Mouse (Mus musculus) adrenal gland, adult 18-20 months (tissue): ENCODE data around the gene Pik3cg. TPM values are rescaled to one million over a fixed set of nuclear protein-coding genes. Genes with fewer than 3 reads are reported as not detected.
"Not testable (repeated sequence)": the region's sequence is repeated elsewhere in the genome, so short reads cannot be mapped to it uniquely, and the experiment has no call there.

ENCODE experiments used
- DNase-seq, 2 experiments: peaks; one replicate each; pipeline ENCODE4 v3.0.0; 2021 to 2022; ENCODE audit warnings: low spot score in 2 of 2
- long read RNA-seq, 2 experiments: library from polyadenylated mRNA; stranded (forward); transcript quantifications; one replicate each; pipeline ENCODE4 v2.0.0; 2021
- total RNA-seq, 2 experiments: library from RNA; stranded (reverse); gene quantifications; 1 replicate in 1 of 2; 2 replicates in 1 of 2; pipeline ENCODE4 v1.2.3; 2021

Pik3cg gene
- total RNA-seq = 1 to 10 TPM; 1.5 to 2.2 TPM
- long read RNA-seq, experiment 1 = 0 reads
- long read RNA-seq, experiment 2 = 0 reads

DNA sequence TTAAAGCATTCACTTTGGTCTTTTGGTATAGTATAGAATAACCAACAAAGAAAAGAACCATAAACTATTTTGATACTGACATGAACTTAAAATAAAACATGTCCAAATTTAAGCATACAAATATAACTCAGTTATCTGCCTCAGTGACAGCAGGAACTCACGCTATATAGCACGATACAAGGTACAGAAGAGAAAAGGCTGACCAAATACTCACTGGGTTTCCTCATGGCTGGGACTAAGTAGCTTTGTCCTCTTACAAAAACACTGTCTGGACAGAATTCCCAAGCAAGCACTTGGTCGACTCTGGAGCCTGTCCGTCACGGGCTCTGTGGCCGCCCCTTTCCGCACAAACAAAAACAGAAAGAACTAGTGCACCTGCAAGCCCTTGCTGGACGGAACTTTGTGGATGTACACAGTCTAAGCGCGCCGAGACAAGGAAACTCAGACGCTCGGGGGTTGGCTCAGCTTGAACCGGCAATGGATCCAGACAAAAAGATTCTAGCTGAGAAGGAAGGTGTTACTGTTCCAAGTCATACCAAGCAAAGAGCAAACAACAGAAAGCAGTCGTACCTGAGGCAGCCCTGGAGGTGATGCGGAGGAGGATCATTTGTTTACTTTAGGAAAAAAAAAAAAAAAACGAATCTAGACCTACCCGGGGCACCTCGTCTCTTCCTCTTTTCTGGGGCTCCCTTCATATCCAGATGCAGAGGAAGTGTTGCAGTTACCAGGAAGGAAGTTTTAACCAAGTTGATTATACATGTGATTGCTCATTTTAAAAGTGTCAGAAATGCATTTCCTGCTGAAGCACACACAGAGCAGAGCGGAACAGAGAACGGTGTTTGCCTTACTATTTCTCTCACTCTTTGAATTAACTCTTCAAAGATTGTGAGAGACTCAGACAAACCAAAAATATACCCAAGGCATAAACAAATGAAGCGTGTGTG, at the start of gene Pik3cg:
Pik3cg (minus strand) TSS at position 712 of the 944 bp plus-strand sequence.
- no peak for DNase-seq

DNA sequence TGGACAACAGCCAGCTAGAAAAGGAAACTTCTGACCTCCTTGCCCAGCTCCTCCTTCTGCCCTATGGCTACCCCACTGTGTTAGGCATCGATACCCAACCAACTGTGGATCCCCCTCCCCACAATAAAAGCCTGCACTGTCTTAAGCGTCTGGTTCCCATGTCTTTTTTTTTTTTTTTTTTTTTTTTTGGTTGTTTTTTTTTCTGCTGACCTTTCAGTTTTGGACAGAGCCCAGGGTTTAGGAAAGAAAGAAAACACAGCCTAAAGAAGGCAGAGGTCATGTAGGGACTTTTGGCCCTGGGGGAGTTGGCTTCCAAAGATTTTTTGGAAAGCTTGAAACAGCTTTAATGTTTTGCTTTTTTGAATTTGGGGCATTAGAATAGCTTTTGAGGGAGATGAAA, 40.0 kb upstream of the Pik3cg start:
- DNase-seq = no peak

DNA sequence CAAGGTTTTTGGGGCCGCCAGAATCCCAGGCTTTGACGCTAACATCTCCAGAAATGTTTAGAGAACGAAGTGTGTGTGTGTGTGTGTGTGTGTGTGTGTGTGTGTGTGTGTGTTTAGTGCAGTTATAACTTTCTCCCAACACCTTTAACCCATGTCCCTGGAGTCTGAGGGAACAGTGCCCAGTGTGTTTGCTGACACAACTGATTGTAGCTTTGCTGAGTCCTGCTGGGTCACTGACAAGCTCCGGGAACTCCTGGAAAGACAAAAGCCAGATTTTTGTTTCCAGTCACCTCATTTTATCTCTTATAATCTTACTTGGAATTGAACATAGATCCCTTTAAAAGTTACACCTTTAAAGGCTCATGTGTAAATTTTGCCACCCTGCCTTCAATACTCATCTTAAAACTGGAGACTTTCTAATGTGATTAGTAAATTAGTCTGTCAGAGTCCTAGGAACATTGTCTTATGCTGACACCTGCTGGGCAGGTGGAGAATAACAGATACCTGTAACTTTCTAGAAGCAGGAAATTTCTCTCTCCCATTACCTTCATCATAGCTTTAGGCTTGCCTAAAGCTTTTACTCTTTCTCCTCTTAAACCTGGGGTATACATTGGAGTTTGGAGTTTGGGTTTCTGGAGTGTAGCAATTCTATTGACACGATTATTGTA, 37.2 kb upstream of the Pik3cg start:
- peak; percentile 25 to 38 for DNase-seq

DNA sequence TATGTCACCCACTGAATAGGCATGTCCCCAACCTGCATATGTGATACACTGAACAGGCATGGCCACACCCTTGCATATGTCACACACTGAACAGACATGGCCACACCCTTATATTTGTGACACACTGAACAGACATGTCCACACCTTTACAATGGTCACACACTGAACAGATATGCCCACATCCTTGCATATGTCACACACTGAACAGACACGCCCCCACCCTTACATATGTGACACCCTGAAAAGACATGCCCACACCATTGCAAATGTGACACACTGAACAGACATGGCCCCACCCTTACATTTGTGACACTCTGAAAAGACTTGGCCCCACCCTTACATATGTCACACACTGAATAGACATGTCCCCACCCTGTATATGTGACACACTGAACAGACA, 35.1 kb upstream of the Pik3cg start:
- DNase-seq = no peak

DNA sequence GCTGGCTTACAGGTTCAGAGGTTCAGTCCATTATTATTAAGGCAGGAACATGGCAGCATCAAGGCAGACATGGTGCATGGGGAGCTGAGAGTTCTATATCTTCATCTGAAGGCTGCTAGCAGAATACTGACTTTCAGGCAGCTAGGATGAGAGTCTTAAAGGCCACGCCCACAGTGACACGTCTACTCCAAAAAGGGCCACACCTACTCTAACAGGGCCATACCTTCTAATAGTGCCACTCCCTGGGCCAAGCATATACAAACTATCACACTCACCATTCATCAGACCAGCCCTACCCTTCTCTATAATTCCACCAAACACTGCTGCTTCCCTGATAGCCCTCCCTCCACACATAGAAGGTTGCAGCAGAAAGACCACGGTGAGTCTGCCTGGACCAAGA, 30.7 kb upstream of the Pik3cg start:
- not testable (repeated sequence) for DNase-seq

DNA sequence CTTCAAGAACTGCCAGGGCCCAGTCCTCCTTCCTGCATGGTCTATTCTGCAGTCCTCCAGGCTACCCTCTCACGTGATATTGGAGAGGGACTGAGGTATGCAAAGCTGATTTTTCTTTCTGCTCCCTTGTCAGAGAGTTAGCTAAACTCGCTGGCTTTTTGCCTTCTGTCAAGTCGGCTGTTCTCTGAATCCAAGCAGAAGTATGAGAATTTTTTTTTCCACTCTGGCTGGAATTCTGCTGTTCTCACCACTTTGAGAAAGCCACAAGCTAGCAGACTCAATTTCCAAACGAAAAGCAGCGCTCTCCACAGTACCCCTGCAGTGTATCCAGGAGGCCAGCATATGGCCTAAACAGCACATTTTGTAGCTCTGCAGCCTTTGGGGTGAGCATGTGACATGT, 30.0 kb upstream of the Pik3cg start:
- no peak for DNase-seq

DNA sequence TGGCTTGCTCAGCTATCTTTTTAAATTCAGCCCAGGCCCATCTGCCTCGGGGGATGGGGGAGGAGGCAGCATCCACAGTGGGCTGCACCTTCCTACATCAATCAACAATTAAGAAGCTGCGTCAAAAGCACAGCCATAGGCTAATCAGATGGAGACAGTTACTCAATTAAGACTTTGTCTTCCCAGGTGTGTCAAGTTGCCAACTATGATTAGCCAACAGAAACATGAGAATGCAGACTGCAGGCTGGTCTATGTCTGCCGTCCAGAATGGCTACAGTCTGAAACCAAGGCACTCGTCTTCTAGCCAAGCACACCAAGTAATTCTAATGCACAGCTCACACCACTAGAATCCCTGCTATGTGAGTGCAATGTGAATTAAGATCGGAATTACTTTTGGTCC, 29.4 kb upstream of the Pik3cg start:
- DNase-seq = no peak

DNA sequence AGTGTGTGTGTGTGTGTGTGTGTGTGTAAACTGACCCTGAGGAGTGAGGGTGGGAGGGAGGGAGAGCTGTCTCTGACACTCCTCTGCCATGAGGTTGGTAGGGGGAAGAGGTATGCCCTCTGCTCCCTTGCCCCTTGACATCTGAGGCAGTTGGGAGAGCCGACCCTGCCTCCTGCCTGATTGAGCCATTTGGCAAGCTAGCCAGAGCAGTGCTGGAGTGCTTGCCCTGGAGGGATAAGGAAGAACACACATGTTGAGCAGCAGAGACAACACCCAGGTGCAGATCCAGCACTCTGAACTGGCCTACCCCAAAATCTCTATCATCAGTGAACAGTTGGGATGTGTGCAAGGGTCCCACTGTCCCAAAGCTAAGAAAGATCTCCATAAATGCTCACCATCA, 28.7 kb upstream of the Pik3cg start:
- DNase-seq = no peak

DNA sequence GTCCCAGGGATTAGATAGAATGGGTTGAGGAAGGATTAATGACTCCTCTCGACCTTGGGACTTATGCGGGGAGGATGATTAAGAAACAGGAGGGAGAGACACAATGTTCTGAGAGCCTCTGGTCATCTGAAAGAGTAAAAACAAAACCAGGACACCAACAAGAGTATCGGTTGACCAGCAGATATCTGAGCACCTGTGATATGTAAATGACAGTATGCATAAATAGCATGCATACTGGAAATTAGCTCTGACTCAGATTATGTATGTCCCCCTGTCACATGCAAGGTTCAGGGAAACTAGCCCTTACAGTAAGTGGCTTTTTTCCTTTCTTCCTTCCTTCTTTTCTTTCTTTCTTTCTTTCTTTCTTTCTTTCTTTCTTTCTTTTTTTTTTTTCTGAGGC, 28.0 kb upstream of the Pik3cg start:
- DNase-seq = no peak

DNA sequence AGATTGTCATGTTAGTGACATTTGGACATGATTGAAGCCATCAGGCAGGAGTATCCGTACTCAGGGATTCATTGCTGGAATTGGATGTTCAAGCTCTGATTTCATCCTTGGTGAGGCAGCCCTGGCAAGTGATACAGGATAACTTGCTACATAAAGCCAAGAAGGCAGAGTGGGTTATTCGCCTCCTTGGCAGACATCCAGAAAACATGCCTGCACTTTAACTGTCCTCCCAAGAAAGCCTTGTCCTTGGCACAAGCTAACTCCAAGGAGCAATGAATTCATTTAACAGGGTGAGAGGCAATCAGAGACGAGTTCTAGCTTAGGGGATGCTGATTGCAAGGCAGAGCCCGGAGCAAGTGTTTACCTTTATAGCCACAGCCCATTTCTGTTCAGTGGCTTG, 25.4 kb upstream of the Pik3cg start:
- DNase-seq = no peak

DNA sequence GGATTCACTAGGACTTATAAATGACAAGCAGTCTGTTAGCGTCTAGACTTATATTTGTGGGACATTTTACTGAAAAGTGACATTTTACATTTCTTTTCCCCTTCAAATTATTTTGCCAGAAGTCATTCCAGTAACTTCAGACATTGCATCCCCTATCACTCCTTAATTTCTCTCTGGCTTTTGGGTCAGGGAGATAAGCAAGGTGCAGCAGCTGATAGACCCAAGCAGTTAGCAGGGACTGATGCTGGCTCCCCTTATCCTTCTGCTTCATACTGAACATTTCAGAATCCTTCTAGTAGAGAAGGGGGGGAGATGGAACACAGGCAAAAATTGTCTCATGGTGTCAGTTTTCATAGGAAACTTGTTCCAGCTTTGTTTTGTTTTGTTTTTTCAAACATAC, 22.9 kb upstream of the Pik3cg start:
- no peak for DNase-seq

DNA sequence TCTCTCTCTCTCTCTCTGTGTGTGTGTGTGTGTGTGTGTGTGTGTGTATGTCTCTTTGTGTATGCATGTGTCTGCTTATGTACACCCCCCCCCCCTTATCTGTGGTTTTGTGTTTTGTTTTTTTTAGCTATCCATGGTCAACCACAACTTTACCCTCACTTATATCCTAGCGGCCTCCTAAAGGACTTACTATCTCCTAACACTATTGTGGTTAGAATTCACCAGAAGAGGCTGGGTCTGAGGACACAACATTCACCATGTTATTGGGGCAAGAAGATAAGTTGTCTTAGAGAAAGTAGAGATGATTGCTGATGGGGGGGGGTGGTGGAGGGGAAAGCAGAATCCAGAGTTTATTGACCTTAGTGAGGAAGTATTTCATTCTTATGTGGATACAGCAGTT, 15.2 kb upstream of the Pik3cg start:
- no peak for DNase-seq

DNA sequence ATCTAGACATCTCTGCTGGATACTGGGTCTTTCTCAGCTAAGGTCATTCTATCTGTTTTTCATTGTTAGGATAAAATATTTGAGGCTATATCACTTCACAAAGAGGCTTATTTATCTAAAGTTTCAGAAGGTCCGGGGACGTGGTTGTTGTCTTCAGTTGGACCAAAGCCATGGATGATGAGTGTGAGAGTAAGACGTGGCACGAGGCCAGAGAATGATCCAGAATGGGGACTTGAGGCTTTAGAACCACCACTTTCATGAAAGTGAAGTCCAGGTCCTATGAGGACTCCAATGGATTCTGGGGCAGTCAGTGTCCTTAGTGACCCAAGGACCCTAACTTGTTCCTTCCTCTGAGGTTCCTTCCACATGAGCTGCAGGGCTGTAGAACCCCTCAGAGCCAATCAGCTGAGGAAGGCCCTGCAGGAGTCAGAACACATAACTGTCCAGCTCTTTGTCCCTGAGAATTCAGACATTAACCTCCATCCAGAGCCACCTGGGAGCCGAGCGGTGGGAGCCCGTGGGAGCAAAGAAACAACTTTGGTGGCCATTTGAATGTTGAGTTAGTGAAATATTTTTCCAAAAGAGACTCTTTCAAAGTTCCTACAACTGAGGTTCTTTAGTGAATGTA, 14.4 kb upstream of the Pik3cg start:
- DNase-seq = no peak

DNA sequence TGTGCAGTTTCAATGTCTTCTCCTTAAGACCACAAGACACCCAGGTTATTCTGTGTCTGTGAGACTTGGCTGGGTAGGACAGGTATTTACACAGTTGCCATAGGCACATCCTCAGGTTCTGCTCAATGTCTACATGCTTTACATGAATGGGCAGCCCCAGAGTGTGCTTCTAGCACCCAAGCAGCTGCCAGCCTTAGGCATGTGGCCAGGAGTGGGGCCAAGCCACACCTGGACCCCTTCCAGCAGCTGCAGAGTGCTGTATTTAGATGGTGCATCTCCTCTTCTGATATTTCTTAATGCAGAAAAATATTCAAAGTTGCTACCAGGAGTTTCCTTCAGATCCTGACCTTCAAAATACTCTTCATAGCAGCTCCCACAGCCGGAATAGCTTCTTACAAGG, 11.9 kb upstream of the Pik3cg start:
- no peak for DNase-seq

DNA sequence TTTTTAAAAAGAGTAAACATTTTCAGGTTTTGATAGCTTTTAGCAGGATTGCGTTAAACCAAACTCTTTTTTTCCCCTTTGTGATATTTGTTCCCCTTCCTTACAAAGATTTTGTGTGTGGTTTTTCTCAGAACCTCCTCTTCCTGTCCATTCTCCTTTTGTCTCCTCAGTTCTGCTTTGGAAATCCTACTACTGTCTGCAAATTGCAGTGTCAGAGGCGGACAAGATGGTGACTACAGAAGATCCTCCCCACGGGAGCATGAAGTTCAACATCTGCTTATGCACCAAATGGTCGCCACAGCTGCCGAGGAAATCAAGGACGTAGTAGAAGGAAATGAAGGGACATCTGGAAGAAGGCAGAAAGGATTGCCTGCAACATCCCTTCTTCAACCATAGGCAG, 6.7 kb upstream of the Pik3cg start:
- no peak for DNase-seq

DNA sequence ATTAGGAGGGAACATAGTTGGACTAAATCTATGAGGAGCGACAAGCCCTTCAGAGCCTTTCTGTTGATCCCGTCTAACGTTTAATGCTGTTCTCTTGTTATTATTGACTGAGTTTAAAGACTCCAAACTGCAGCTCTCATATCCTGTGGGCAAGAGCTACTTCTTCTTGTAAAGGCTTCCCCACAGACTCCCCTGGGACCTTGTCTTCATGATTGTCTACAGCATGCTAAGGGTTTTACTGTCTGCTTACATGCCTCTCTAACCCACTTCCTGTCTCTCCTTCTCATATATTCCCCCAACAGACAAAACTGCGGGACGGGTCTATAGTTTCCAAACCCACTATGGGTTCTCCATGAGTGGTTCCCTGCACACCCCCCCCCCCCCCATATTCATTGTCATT, 4.2 kb upstream of the Pik3cg start:
- no peak for DNase-seq

DNA sequence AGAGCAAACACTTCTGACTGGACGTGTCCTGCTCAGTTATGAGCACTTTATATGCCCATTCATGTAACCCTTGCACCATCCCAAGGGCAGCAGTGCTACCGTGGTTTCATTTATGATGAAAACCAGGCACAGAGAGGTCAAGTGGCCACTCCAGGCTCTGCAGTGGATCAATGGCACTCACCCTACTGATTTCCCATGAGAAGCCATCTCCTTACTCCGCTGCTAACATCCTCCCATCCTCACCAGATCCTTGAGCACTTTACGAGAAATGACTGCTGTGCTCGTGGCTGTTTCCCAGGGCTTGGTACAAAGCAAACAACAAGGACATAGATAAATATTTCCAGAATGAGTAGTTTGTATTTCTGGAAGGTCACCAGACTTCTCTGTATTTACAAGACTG, 3.7 kb upstream of the Pik3cg start:
- DNase-seq = no peak

DNA sequence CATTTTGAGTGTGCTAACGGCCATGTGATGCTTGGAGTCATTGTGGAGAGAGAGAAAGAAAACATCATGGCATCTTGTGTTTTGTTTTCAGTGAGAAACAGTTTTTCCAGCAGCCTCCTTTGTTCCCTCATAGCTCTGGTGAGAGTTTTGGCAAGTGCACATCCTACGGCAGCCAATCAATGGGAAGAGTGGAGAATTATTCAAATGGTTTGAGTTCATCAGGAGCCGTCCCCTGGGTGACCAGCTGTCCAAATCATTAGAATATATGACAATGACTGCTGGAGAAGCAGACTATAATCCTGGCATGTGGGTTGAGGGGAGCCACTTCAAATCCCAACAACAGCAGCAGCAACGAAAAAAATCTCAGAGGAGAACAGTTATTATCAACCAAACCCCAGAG, 2.8 kb upstream of the Pik3cg start:
- DNase-seq = no peak

DNA sequence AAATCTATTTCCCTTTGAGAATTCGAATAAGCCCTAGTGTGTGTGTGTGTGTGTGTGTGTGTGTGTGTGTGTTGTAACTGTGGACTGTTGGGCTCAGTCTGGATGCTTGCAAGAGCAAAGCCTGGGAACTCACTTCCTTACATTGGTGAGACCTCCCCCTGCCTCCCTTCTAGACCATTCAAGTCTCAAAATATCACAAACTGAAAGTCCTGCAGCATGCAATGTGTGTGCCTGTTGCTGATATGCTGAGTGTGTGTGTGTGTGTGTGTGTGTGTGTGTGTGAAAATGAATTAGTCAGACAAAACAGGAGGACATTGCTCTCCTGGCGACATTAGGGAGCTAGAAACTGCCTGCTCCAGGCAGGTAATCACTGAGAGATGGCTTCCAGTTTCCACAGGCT, 492 bp upstream of the Pik3cg start:
- DNase-seq = no peak

DNA sequence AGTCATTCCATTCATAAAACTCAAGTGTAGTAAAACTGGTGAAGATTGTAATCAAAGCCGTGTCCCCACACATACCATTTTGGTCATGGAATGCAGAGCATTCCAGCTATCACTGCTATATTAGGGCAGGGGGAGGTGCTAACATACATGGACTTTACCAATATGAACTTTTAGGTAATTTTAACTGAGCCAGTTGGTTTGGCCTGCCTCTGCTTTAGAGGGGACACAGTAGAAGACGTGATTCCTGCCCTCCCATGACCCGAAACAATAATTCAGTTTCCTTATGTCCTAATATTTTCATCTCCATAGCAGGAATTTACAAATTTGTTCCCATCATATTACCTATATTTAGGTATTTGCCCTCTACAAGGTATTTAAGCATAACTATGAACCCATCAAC, 1.3 kb downstream of the Pik3cg start:
- no peak for DNase-seq

DNA sequence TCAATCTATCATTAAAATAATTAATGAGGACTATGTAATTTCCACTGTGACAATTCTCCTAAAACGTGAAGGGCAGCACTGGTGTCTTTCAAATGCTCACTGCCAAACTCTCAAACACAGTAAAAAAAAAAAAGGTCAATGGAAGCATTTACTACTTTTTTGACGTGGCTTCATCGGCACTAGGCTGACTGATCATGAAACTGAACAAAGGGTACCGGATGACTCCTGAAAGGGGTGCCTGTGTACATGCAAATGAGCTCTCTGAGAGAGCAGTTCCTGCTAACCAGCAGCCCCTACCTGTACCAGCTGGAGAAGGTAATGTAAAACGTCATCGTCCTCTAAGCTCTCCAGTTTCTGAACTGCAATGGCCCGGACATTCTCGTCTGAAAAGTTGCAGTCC, 4.8 kb downstream of the Pik3cg start:
- DNase-seq = no peak

DNA sequence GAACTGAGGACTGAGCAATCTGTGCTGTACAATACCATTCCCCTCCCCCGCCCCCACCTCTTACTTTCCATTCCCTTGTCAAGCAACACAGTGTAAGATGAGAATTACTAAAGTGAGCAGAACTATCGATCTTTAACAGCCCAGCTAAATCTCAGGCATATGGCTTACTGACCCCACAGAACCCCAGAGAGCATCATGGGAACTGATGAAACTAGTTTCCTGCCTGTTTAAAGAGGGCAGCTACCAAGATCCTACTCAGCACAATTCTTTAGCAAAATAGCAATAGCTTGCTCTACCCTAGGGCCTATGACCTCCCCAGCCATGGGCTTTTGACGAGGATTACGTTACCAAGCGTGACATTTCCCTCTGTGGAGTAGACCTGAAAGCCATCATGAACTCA, 5.9 kb downstream of the Pik3cg start:
- DNase-seq = no peak
